Mouse (Mus musculus) liver, postnatal 0 days (tissue): ENCODE data around the gene Fxr2.

Source experiments
- CTCF ChIP-seq: sonication (generic); IDR thresholded peaks from 2 replicates; pipeline ENCODE4 v1.5.1; 2016; ENCODE audit warnings: antibody characterized with exemption, low read depth
- EP300 ChIP-seq: IDR thresholded peaks from 2 replicates; pipeline ENCODE4 v1.6.1; 2016; ENCODE audit warnings: antibody characterized with exemption, low read depth, mild to moderate bottlenecking

DNA sequence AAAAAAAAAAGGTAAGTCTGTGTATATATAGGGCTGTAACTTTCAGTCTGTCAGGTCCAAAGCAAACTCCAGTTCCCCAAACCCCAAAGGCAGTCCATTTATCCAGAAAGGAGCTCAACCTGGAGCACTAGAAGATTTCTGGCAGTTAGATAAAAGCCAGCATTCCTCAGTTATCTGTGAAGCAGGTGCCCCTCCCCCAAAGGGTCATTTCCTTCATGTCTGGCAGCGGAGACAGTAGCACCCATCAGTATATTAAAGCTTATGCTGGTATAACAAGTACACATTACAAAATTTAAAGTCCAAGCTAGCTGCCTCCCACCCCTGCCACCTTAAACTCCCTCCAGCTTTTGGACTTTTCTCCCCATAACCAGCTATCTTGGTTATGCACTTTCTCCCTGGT lies 66.8 kb downstream of the Fxr2 start:
- no peak for TF ChIP-seq CTCF
- no peak for TF ChIP-seq EP300
